Mouse (Mus musculus) hindbrain, embryonic 11.5 days (tissue): ENCODE measurements around the gene Miox. TPM values are rescaled to one million over a fixed set of nuclear protein-coding genes. Genes with fewer than 3 reads are reported as not detected.

Experiments used
- polyA plus RNA-seq: library from polyadenylated mRNA; unstranded; fragments of >200 nt; fragmentation: Nextera tagmentation; extraction: Ambion mirVana; gene quantifications from 2 replicates; pipeline ENCODE4 v1.2.1, GENCODE M21; 2014

The Miox gene
- polyA plus RNA-seq, 1 experiment from 2014 or later, result not detected

Other genes starting within 250 kb of the Miox start
- gene Selenoo, start 245.3 kb upstream of the Miox start, polyA plus RNA-seq, result 17.2 and 20.4 TPM in 2 replicates
- gene Tubgcp6, start 211.3 kb upstream of the Miox start, polyA plus RNA-seq, result 17.5 and 17.6 TPM in 2 replicates
- 9.4 and 10.7 TPM in 2 replicates for gene Hdac10, start 205.7 kb upstream of the Miox start, polyA plus RNA-seq
- 16.5 and 17.8 TPM in 2 replicates for gene Mapk12, start 193.7 kb upstream of the Miox start, polyA plus RNA-seq
- gene Mapk11, start 184.8 kb upstream of the Miox start, polyA plus RNA-seq, result 38.5 and 40.4 TPM in 2 replicates
- 97.4 and 104 TPM in 2 replicates for gene Plxnb2, start 153.6 kb upstream of the Miox start, polyA plus RNA-seq
- 28.3 and 31.2 TPM in 2 replicates for gene Dennd6b, start 137.9 kb upstream of the Miox start, polyA plus RNA-seq
- 42.1 and 46.0 TPM in 2 replicates for gene Ppp6r2, start 122.8 kb upstream of the Miox start, polyA plus RNA-seq
- 57.4 and 66.4 TPM in 2 replicates for gene Sbf1, start 19.1 kb upstream of the Miox start, polyA plus RNA-seq
- gene Adm2, start 11.7 kb upstream of the Miox start, polyA plus RNA-seq, result 0.12 TPM in 1 of 2 replicates, not detected in the other
- 25.4 and 26.8 TPM in 2 replicates for gene Lmf2, start 21.3 kb downstream of the Miox start, polyA plus RNA-seq
- 133 and 140 TPM in 2 replicates for gene Ncaph2, start 21.3 kb downstream of the Miox start, polyA plus RNA-seq
- gene Sco2, start 39.4 kb downstream of the Miox start, polyA plus RNA-seq, result 7.4 and 7.9 TPM in 2 replicates
- 1.4 and 1.7 TPM in 2 replicates for gene Tymp, start 42.6 kb downstream of the Miox start, polyA plus RNA-seq
- gene Odf3b, start 44.9 kb downstream of the Miox start, polyA plus RNA-seq, result 1.7 and 2.6 TPM in 2 replicates
- gene Klhdc7b, start 50.5 kb downstream of the Miox start, polyA plus RNA-seq, result not detected in 2 replicates
- gene Syce3, start 76.1 kb downstream of the Miox start, polyA plus RNA-seq, result not detected in 2 replicates
- gene Cpt1b, start 91.5 kb downstream of the Miox start, polyA plus RNA-seq, result 0.73 and 0.93 TPM in 2 replicates
- gene C730034F03Rik, start 95.2 kb downstream of the Miox start, polyA plus RNA-seq, result 2.6 and 4.0 TPM in 2 replicates
- gene Gm44502, start 95.3 kb downstream of the Miox start, polyA plus RNA-seq, result not detected in 2 replicates
- gene Chkb, start 95.5 kb downstream of the Miox start, polyA plus RNA-seq, result 54.7 and 63.4 TPM in 2 replicates
- 22.4 and 24.1 TPM in 2 replicates for gene Mapk8ip2, start 119.5 kb downstream of the Miox start, polyA plus RNA-seq
- gene Arsa, start 143.0 kb downstream of the Miox start, polyA plus RNA-seq, result 10.0 and 10.4 TPM in 2 replicates
- gene Shank3, start 165.2 kb downstream of the Miox start, polyA plus RNA-seq, result 2.8 and 3.5 TPM in 2 replicates
- gene Acr, start 233.9 kb downstream of the Miox start, polyA plus RNA-seq, result 0.39 and 0.76 TPM in 2 replicates